Mouse (Mus musculus) c-Kit-positive CD71-positive TER-119-positive erythroid progenitor cells, embryonic 14.5 days (primary cell): ENCODE measurements around the gene Agmo.

Source experiments
- DNase-seq: peaks from one replicate; pipeline ENCODE4 v3.0.0-alpha.2; 2013; ENCODE audit warnings: low spot score

The Agmo gene

GRCm38 (mm10) chr12:37241566-37242021 is at the start of gene Agmo:
Agmo (plus strand) TSS chr12:37241641.
- DNase-seq, result no peak

GRCm38 (mm10) chr12:37231119-37231518 is 10.3 kb upstream of the Agmo start:
- no peak for DNase-seq

GRCm38 (mm10) chr12:37240975-37241565 is 371 bp upstream of the Agmo start:
- DNase-seq, result no peak

GRCm38 (mm10) chr12:37242484-37242883 is 1.0 kb downstream of the Agmo start:
- no peak for DNase-seq

- DNase-seq, result no peak
Observed at GRCm38 (mm10) chr12:37244876-37245275, 3.4 kb downstream of the Agmo start.

- DNase-seq, result no peak
Observed at GRCm38 (mm10) chr12:37251688-37252087, 10.2 kb downstream of the Agmo start.

GRCm38 (mm10) chr12:37257099-37257498 is 15.7 kb downstream of the Agmo start:
- DNase-seq, result no peak

- DNase-seq, result no peak
Observed at GRCm38 (mm10) chr12:37259771-37260528, 18.5 kb downstream of the Agmo start.

- no peak for DNase-seq
Observed at GRCm38 (mm10) chr12:37263685-37264084, 22.2 kb downstream of the Agmo start.

- no peak for DNase-seq
Observed at GRCm38 (mm10) chr12:37268636-37269152, 27.3 kb downstream of the Agmo start.

GRCm38 (mm10) chr12:37272660-37273059 is 31.2 kb downstream of the Agmo start:
- DNase-seq, result no peak

- DNase-seq, result no peak
Observed at GRCm38 (mm10) chr12:37273964-37274657, 32.7 kb downstream of the Agmo start.

- no peak for DNase-seq
Observed at GRCm38 (mm10) chr12:37274658-37275019, 33.2 kb downstream of the Agmo start.

- DNase-seq, result no peak
Observed at GRCm38 (mm10) chr12:37306956-37307466, 65.6 kb downstream of the Agmo start.

GRCm38 (mm10) chr12:37310786-37311185 is 69.3 kb downstream of the Agmo start:
- no peak for DNase-seq

GRCm38 (mm10) chr12:37322860-37323259 is 81.4 kb downstream of the Agmo start:
- no peak for DNase-seq

GRCm38 (mm10) chr12:37334987-37335386 is 93.5 kb downstream of the Agmo start:
- DNase-seq, result no peak

GRCm38 (mm10) chr12:37344225-37344624 is 102.8 kb downstream of the Agmo start:
- no peak for DNase-seq

GRCm38 (mm10) chr12:37345696-37346095 is 104.3 kb downstream of the Agmo start:
- DNase-seq, result no peak

- no peak for DNase-seq
Observed at GRCm38 (mm10) chr12:37392316-37392715, 150.9 kb downstream of the Agmo start.

GRCm38 (mm10) chr12:37402541-37402940 is 161.1 kb downstream of the Agmo start:
- no peak for DNase-seq

GRCm38 (mm10) chr12:37426350-37426749 is 184.9 kb downstream of the Agmo start:
- DNase-seq, result no peak

GRCm38 (mm10) chr12:37426750-37427149 is 185.3 kb downstream of the Agmo start:
- DNase-seq, result no peak
